Mouse (Mus musculus) monocyte, adult 5-6 weeks (primary cell): ENCODE measurements around the gene Adamts9. TPM values are rescaled to one million over a fixed set of nuclear protein-coding genes. Genes with fewer than 3 reads are reported as not detected.

Experiments used
- ATAC-seq: fragments of 153-309, 156-312 bp; replicated peaks from 2 replicates; pipeline ENCODE4 v1.8.0; 2017; ENCODE audit warnings: mild to moderate bottlenecking; ENCODE audit not compliant: low TSS enrichment, insufficient number of reproducible peaks, severe bottlenecking, poor library complexity, low FRiP score
- total RNA-seq: library from RNA; stranded (forward); fragments of 200-1000, 200-491, 200-594 nt; gene quantifications from 3 replicates; pipeline ENCODE4 v1.2.3, GENCODE M21; 2017

The Adamts9 gene
- 0.10 to 0.29 TPM in 2 of 3 replicates, not detected in the other for total RNA-seq

DNA sequence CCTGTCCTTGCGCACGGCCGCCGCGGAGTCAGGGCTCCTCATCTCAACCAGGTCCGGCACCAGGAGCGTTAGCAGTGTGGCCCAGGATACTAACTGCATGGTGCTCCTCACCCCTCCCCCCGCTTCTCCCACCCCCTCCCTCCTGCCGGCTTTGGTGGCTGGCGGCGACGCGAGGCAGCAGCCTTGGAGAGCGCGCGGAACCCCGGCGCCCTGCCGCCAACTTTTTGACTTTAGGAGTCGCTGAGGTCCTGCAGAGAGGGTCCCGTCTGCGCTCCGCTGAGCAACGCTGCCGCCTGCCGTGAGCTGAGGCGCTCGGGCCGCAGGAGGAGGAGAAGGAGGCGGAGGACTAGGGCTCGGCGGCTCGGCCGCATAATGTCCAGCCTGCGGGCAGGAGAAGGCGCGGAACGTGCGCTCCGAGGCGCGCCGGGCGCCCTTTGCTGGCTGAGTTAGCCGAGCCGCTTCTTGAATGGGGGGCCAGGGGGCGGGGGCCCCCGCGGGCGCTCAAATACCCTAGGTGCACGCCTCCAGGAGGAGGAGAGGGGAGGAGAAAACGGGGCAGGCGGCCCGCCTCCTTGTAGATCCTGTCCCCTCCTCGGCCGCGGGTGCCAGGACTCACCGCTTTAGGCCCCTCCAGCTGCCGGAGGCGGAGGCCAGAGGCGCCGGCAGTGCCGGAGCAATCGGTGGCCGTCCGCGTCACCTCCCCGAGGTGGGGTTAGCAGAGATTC lies at the start of gene Adamts9:
Adamts9 (minus strand) TSS at position 436 of the 725 bp plus-strand sequence.
- no peak for ATAC-seq

DNA sequence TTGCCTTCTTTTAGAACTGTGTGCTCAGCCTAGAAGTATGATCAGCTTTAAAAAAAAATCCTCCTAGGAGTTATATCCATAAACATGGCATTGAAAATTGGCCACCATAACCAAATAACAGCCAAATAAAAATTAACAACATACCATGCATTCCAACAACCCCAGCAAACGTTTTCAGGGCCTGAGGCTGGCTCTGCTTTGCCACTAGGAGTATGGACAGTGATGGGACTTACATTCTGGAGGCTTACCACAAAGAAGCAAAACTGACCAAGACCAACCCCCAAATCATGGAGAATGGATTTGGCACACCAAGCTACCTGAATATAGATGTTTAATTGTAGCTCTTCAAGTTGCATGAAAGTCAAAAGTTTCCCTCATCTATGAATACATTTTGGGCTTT lies 48.3 kb upstream of the Adamts9 start:
- no peak for ATAC-seq

DNA sequence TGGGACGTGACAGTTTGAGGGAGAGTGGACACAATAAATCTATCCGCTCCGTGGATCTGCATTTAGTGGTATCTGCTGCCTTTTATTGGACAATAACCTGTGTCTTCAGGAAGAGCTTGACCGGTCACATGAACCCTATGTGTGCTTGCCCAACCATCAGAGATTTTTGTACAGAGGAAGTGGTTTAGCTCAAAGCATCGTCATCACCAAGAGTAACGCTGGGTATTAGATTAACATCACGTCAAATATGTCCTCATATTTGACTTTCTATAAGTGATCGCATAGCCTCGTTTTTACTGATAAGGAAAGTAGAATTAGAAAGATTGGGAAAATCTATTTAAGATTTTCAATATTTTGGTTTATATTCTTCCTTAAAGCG lies 45.3 kb upstream of the Adamts9 start:
- ATAC-seq: no peak

DNA sequence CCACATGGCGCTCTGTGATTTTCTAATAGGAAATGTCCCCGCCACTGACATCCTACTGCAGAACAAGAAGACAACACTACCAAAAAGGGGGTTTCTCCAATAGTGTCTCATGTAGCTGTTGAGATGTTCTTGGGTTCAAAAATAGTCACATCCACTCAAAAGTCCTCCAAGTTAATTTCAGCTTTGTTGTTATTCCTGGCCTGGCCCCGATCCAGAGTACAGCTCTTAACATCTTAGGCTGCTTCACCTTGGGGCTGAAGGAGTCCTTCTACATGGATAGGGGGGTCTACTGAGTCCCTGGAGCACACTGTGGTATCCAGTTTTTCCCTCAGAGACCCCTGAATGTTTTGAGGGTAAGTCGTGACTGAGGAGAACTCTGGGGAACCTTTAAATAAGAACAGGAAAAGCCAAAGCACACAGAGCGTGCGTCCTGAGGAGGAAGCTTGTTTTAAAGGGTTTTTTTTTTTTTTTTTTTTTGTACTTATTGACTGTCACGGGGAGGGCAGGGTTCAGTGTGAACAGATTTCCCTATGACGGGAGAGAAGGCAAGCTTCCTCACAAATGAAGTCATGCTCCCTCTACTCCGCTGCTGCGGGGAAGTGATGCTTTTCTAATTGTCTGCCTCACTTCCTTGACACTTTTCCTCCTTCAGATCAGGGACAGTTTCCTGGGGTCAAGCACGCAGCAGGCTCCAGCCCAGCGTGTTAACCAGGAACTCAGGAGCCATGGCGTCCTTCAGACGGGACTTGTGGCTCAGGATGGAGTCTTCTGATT lies 44.7 kb upstream of the Adamts9 start:
- ATAC-seq: no peak

DNA sequence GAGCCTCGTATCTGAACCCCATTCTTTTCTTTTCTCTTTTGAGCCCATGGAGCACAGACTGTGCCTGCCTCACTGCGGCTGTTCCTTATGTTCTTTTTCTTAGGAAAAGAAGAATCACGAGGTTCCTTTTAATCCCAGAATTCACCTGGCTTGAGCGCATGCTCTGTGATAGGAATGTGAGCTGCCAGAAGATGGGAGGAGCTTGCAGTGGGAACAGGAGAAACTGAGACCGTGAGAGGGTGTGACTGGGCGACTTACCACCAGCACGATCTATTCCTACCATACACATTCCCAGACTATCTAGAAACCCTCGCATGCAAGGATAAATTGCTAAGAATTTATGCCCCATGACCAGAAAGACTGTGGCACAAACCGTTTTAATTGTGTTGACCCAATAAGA lies 44.1 kb upstream of the Adamts9 start:
- ATAC-seq: no peak

DNA sequence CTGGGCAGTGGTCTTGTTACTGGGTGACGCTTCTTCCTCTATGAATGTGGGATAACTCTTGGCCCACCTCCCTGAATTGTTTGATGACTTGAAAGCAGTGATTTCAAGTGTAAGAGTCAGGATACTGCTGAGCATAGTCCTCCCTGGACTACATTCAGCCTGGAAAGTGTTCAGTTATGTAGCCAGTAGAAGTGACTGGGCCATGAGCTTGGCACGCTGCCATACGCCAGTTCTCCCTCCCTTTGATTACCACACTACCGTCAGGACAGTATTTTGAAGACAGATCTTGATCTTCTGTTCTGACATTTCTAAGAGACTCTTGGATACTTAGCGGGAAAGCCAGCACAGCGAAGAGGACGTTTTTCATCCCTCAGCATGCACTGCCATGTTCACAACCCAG lies 40.1 kb upstream of the Adamts9 start:
- no peak for ATAC-seq

DNA sequence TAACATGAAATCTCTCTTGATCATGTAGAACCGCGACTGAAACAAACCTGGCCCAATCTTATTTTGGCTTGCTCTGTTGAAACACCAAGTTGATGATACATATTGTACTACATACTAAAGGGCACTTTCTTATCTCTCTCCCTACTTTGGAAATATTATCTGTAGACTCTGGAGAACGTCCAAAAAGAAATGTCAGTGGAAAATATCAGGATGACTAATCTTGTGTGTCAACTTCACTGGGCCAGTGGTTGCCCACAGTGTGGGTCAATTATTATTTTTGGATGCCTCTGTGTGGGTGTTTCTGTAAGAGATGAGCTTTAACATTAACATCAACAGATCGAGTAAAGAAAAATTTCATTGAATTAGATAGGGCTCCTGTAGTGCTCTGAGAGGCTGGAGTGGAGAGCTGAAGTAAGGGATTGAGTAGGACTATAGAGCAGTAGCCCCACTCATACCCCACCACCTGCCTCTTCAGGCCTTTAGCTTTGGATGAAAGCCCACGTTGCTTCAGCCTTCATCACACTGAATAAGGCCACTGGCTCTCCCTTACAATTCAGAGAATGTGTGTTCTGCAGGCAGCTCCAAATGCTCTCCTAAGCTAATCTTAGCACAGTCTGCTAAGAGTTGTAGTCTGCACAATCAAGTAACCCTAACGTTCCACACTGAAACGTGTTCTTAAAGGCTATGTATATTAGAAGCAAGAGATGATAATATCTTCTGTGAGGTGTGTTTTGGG lies 38.3 kb upstream of the Adamts9 start:
- ATAC-seq: no peak

DNA sequence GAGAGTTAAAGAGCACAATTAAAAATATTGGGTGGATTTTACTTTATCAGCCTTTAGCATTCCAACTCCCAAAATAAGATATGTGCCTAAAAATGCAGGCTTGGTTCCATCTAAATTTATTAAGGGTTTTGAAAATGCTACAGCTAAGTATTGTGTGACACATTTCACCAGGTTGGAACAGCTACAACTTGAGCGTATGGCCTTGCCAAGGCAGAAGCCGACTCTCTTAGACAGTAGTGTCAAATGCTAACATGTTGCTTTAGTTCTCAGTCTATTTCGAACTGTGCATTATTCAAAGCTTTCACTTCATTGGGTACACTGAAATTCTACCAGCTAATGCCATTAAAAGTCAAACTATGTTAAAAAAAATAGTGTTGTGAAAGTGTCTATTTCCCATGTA lies 30.0 kb upstream of the Adamts9 start:
- ATAC-seq: no peak

DNA sequence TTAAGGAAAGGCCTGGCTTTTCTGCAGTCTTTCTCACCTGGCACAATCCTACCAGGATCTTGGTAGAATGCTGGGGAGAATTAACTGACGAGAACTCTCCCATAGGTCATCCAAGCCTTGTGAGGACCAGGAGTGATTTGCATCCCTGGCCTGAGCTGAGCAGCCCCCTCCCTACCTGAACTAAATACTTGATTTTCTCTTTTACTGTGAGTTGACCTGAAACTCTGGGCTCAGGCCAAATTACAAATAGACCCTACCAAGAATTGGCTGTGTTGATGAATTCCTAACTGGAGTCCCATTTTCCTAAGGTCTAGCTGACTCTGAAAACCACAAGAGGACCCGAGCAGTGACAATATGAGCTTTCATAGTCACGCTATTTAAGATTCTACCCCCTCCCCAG lies 25.4 kb upstream of the Adamts9 start:
- no peak for ATAC-seq

DNA sequence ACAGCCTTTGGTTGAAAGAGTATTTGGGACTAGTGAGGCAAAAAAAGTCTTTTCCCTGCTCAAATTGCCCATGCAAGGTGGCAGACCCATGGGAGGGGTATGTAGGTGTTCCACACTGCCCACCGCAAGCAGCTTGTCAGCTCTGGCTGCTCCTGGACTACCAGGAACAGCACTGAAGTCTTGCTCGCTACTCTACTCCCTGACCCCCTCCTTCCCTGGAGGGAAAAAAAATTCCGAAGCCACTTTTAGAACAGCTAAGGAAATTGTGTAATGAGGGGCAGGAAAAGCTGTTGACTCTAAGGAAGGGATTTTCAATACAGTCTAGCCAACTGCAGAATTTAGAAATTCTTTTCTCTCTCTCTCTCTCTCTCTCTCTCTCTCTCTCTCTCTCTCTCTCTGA lies 24.9 kb upstream of the Adamts9 start:
- ATAC-seq: no peak

DNA sequence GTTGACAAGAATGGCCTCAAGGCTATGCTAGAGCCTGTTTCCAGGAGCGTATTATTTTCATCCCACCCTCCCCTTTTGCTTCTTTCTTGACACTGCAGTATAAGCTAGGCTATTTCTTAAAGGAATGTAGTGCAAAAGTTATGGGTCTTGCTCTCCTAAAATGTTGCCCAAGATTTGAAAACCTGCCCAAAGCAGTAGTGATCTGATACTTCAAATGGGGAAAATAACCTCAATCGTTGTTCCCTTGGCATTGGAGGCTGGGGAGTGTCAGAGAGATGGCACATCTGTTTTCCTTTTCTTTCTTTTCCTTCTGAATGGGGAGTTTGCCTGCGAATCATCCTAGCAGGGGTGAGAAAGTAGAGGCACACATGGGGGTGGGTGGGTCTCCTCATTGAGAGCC lies 19.7 kb upstream of the Adamts9 start:
- no peak for ATAC-seq

DNA sequence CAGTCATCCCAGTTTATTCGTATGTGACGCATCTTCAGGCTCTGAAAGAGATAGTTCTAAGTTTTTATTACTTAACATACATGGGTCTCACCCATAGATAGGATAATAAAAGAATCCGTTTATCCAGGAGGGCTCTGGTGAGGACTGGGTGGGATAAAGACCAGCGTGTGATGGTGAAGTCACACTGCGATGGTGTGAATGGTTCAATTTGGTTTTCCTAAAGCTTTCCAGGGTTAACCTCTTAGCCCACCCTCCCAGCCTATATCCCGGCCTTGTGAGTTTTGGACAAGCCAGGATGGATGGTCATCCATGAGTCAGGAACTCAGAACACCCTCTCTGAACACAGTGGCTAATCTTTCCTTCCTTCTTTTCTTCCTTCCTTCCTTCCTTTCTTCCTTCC lies 17.7 kb upstream of the Adamts9 start:
- no peak for ATAC-seq

DNA sequence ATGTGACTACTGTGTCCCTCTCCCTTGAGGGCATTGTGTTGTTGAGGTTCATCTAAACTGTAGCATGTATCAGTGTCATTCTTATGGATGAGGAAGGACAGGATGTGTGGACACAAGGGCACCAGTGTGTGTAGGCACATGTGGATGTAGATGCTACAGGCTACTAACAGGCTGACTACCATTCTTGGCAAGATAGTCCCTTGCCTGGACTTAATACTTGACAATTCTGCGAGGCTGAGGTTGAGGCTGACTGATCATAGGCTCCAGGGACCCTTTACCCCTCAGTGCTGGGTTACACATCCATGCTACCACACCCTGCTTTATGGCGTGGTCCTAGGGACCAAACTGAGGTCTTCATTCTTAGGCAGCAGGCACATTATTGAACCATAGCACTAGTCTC lies 16.1 kb upstream of the Adamts9 start:
- no peak for ATAC-seq

DNA sequence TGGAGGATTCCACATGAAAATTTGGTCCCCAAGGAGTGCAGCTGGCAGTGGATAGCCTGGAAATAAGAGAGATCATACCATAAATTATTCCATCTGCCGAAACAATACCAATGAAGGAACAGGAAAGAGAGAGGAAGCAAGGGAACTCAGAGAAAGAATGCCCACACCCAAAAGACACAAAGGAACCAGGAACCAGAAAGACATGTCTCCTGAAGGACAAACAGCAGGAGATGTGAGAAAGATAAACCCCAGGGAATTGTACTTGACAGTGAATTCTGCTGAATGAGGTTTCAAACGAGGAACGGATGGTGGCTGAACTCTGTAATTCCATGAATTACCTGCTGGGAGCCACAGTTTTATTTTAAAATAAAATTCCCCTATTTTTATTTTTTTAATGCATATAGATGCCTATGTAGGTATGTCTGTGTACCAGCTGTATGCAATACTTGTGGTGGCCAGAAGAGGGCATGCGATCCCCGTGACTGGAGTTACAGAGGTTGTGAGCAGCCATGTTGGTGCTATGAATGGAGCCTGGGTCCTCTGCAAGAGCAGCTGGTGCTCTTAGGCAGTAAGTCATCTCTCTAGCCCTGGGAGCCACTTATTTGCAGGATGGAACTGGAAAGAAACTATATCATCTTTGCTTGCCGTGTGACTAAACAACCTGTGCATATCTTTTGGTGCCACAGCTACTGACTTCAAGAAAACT lies 4.2 kb upstream of the Adamts9 start:
- no peak for ATAC-seq

DNA sequence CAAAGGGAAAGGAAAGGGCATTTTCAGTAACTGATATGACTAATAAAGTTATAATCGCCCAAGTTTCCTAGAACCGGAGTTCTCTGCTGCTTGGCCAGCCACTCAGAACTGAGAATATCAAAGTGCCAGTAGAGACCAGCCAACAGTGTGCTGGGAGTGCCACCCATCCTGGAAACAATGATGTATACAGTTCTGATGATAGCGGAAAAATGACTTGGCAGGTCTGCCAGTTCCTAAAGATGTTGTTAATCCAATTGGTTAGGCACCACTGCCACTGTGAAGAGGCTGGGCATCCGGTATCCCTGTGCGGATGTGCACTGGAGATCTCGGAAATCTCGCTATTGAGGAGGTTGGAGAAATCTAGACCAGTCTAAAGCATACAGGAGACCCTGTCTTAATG lies 1.4 kb upstream of the Adamts9 start:
- no peak for ATAC-seq

DNA sequence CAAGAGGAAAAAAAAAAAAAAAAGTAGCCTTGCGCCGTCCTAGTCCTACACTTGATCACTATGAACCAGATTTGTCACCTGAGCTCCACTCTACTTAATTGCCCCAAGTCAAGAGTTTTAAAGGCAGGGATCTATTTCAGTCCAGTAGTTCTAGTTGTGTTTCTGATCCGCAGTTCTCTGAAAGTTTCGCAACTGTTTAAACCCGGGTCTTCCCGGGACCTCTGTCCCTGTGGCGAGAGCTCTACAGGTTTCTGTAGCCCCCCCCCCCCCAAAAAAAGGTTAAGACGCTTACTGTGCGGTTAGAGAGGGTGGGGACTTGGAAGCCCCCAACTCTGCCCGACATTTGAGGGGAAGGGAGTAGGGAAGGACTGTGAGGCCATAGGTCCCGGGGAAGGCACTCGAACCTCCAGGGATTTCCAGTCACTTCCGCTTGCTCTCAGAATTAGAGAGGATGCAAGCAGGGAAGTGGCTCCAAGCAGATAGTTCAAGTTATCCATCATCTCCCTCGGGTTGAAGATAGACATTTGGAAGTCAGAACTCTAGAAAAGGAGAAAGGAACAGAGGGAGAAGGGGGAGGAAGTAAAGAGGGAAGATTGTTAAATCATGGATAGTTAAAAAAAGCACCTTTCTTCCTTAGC lies 875 bp upstream of the Adamts9 start:
- no peak for ATAC-seq

DNA sequence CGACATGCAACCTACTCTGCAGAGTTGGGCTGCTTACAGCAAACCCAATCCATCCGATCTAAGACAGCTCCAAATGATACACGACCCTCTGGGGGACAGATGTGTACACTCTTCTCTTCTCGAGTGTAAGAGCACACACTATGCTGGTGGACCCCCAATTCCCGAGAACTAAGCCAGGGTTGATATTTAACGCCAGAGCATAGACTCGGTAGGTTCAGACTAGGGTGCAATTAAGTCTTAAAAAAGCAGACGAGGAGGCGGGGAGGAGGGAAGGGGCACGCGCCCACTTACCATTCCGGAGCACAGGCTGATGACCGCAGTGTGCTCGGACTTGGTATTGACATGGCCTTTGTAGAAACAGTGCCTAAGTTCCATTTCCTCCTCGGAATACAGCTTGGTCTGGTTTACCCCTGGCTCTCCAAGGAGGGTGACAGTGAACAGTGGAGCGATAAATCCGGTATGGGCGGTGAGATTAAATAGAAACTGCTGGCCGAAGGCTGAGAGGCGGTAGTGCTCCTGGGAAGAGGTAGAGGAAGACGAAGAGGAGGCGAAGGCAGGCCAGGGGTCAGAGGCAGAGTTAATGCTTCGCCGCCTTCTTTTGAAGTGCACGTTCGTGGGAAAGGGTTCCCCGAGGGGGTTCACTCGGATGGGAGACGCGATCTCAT lies 1.4 kb downstream of the Adamts9 start:
- no peak for ATAC-seq

DNA sequence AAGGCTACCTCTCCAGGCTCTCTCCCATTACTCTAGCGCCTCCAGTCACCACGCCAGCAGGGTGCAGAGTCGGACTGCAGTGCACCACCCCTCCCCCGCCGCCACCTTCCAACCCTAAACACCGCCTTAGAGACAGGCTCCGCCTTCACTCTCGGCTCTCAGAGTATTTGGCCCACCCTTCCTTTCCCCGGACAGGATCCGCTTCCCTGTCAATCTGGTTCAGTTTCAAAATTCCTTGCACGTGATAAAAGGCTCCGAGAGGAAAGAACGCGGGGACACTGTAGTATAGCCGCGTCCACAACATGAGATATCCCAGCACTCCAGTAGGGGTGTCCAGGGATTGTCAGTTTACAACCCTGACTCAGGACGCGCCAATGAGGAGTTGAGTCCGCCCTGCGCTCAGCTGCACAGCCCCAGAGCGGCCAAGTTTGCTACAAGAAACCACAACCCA lies 2.0 kb downstream of the Adamts9 start:
- no peak for ATAC-seq
